Comparison of ENCODE assay signal across 25 mouse cellular contexts in the genomic region with DNA sequence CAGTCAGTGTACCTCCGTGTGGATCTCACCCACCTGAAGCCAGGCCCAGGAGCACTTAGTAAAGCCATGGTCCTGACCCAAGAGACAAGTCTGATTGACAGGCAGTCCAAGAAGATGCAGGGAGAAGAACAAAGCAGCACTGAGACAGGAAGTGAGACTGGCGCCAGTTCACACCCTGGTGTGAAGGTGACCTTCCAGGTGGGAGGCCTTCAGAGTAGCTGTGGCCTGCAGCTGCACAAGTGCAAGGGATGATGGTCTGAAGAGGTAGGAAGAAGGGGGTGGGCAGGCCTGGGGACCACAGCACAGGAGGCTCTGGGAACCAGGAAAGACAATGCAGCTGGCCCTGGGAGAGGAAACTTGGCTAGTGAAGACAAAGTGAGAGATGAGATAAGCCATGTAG.
DNase-seq lines count a peak whose midpoint lies in the region; ATAC-seq and TF ChIP-seq lines count a peak whose summit lies in the region.
"Had no signal": no experiment of that assay in that cellular context is flagged by ENCODE, and none has a peak within 500 bp of the region (broad histone marks: within the 10 kb centered on the region; RNA-seq: fewer than 3 reads in every experiment).

No protein-coding gene starts in this region.

- H3K4me1 ChIP-seq in forebrain, embryonic 10.5 days: peaks cover 17% of the 10 kb centered on the region
- H3K4me1 ChIP-seq in forebrain, postnatal 0 days (ENCODE audit: insufficient read depth): peaks cover 2% of the 10 kb centered on the region; the same call in 1 of the 2 replicates
- H3K4me1 ChIP-seq in neural tube, embryonic 11.5 days (ENCODE audit: control insufficient read depth, insufficient read depth, low read length): no peaks in the 10 kb centered on the region
- H3K4me1 ChIP-seq in neural tube, embryonic 15.5 days: peaks cover 13% of the 10 kb centered on the region
- H3K4me1 ChIP-seq in small intestine, adult 2 months (ENCODE audit: control insufficient read depth, insufficient read depth, insufficient read length, low read length): peaks cover 16% of the 10 kb centered on the region
- H3K4me1 ChIP-seq in lung, adult 2 months (ENCODE audit: control insufficient read depth, insufficient read depth, low read length): no peaks in the 10 kb centered on the region
- H3K4me1 ChIP-seq: stomach, embryonic 15.5 days had no signal

- no peaks in the 10 kb centered on the region for H3K36me3 ChIP-seq in forebrain, embryonic 10.5 days (replicated peaks)
- H3K36me3 ChIP-seq in forebrain, postnatal 0 days (ENCODE audit: insufficient read depth): no peaks in the 10 kb centered on the region
- H3K36me3 ChIP-seq in neural tube, embryonic 11.5 days (ENCODE audit: control insufficient read depth, insufficient read depth, low read length): no peaks in the 10 kb centered on the region
- H3K36me3 ChIP-seq in neural tube, embryonic 15.5 days: no peaks in the 10 kb centered on the region
- no peaks in the 10 kb centered on the region for H3K36me3 ChIP-seq in small intestine, adult 2 months (ENCODE audit: control insufficient read depth, insufficient read depth, low read length)
- H3K36me3 ChIP-seq: embryonic facial prominence, embryonic 15.5 days; forebrain, embryonic 15.5 days; heart, embryonic 12.5 days; stomach, embryonic 15.5 days had no signal

- TF ChIP-seq CTCF in forebrain, postnatal 0 days (IDR thresholded peaks at IDR 0.05; ENCODE audit: low read depth): no peak
- no peak for TF ChIP-seq CTCF in small intestine, adult 2 months (IDR thresholded peaks at IDR 0.05; ENCODE audit: extremely low read depth, insufficient read length, insufficient replicate concordance, low read depth, low read length)
- no peak for TF ChIP-seq CTCF in lung, adult 2 months (IDR thresholded peaks at IDR 0.05; ENCODE audit: insufficient read depth, low read length)

- no peak overlapping the region for H3K4me3 ChIP-seq in forebrain, embryonic 10.5 days
- H3K4me3 ChIP-seq in forebrain, postnatal 0 days (ENCODE audit: low read depth, low read length): no peak overlapping the region
- H3K4me3 ChIP-seq in neural tube, embryonic 11.5 days (ENCODE audit: low read depth, low read length): no peak overlapping the region
- no peak overlapping the region for H3K4me3 ChIP-seq in neural tube, embryonic 15.5 days (replicated peaks)
- no peak overlapping the region for H3K4me3 ChIP-seq in small intestine, adult 2 months (ENCODE audit: low read depth, low read length)
- no peak overlapping the region for H3K4me3 ChIP-seq in lung, adult 2 months (replicated peaks; ENCODE audit: extremely low read depth, low read depth, low read length)
- H3K4me3 ChIP-seq: embryonic facial prominence, embryonic 15.5 days; forebrain, embryonic 15.5 days; heart, embryonic 12.5 days; myocyte; stomach, embryonic 15.5 days had no signal

- H3K27me3 ChIP-seq in forebrain, embryonic 10.5 days (ENCODE audit: poor library complexity, severe bottlenecking): no peaks in the 10 kb centered on the region
- H3K27me3 ChIP-seq in forebrain, postnatal 0 days (ENCODE audit: insufficient read depth, low read length): no peaks in the 10 kb centered on the region; the same call in 1 of the 2 replicates
- no peaks in the 10 kb centered on the region for H3K27me3 ChIP-seq in neural tube, embryonic 11.5 days (ENCODE audit: control insufficient read depth, insufficient read depth, low read length)
- no peaks in the 10 kb centered on the region for H3K27me3 ChIP-seq in neural tube, embryonic 15.5 days (replicated peaks)
- no peaks in the 10 kb centered on the region for H3K27me3 ChIP-seq in small intestine, adult 2 months (ENCODE audit: control insufficient read depth, insufficient read depth, low read length)
- H3K27me3 ChIP-seq: embryonic facial prominence, embryonic 15.5 days; forebrain, embryonic 15.5 days; stomach, embryonic 15.5 days had no signal

- WGBS in forebrain, embryonic 10.5 days: 75% methylated on average over 2 of the region's 2 CpGs
- 89% methylated on average over 2 of the region's 2 CpGs for WGBS in forebrain, postnatal 0 days
- WGBS in neural tube, embryonic 11.5 days: 66% methylated on average over 2 of the region's 2 CpGs
- WGBS in neural tube, embryonic 15.5 days: 69% methylated on average over 2 of the region's 2 CpGs
- WGBS in small intestine, adult 2 months: 52% methylated on average over 2 of the region's 2 CpGs
- 72% methylated on average over 2 of the region's 2 CpGs for WGBS in lung, adult 2 months

- 0 out of 2 replicates have a peak overlapping the region, but pooled peaks have one; percentile 48 for H3K27ac ChIP-seq in forebrain, embryonic 10.5 days
- H3K27ac ChIP-seq in forebrain, postnatal 0 days (ENCODE audit: low read depth, low read length): no peak overlapping the region
- H3K27ac ChIP-seq in neural tube, embryonic 11.5 days (ENCODE audit: low read depth, low read length): no peak overlapping the region
- no peak overlapping the region for H3K27ac ChIP-seq in neural tube, embryonic 15.5 days (replicated peaks)
- peak overlapping the region; percentile 46; the same call in 1 of the 2 replicates for H3K27ac ChIP-seq in small intestine, adult 2 months (ENCODE audit: insufficient read depth, low read depth, low read length)
- H3K27ac ChIP-seq: embryonic facial prominence, embryonic 15.5 days; forebrain, embryonic 15.5 days; stomach, embryonic 15.5 days had no signal

- no peak for DNase-seq in forebrain, embryonic 10.5 days (ENCODE audit: extremely low spot score, low spot score)
- no peak for DNase-seq in forebrain, postnatal 0 days
- DNase-seq in neural tube, embryonic 11.5 days (ENCODE audit: low spot score): no peak
- no peak for DNase-seq in lung, adult 2 months
- DNase-seq in embryo, embryonic 10.5 days (ENCODE audit: low spot score): no peak
- DNase-seq: adrenal gland, adult 2 months; cerebellum, adult 9-10 months; gastrocnemius, postnatal 25 days; heart, adult 18-20 months; heart, postnatal 10 days; kidney, adult 2 months; kidney, postnatal 14 days; left cerebral cortex, postnatal 4 days; lung, adult 18-20 months; lung, postnatal 14 days; right cerebral cortex, adult 18-20 months; right cerebral cortex, postnatal 4 days had no signal

- no peak for TF ChIP-seq POLR2A in small intestine, adult 2 months (IDR thresholded peaks at IDR 0.05; ENCODE audit: low read depth, low read length)
- TF ChIP-seq POLR2A in lung, adult 2 months (IDR thresholded peaks at IDR 0.05; ENCODE audit: borderline replicate concordance, extremely low read depth, low read depth, low read length): no peak

- H3K9me3 ChIP-seq in forebrain, embryonic 10.5 days: no peaks in the 10 kb centered on the region
- no peaks in the 10 kb centered on the region for H3K9me3 ChIP-seq in forebrain, postnatal 0 days (ENCODE audit: low read length)
- H3K9me3 ChIP-seq in neural tube, embryonic 11.5 days (ENCODE audit: control insufficient read depth, low read length): no peaks in the 10 kb centered on the region
- no peaks in the 10 kb centered on the region for H3K9me3 ChIP-seq in neural tube, embryonic 15.5 days (replicated peaks)
- H3K9me3 ChIP-seq: embryonic facial prominence, embryonic 15.5 days; forebrain, embryonic 15.5 days; heart, embryonic 12.5 days; stomach, embryonic 15.5 days had no signal

- H3K4me2 ChIP-seq in forebrain, postnatal 0 days (ENCODE audit: low read depth): no peak overlapping the region
- no peak overlapping the region for H3K4me2 ChIP-seq in neural tube, embryonic 11.5 days (ENCODE audit: low read depth)
- no peak overlapping the region for H3K4me2 ChIP-seq in neural tube, embryonic 15.5 days
- H3K4me2 ChIP-seq: embryonic facial prominence, embryonic 15.5 days; forebrain, embryonic 15.5 days; heart, embryonic 12.5 days; stomach, embryonic 15.5 days had no signal

- no peak for ATAC-seq in forebrain, postnatal 0 days
- ATAC-seq in neural tube, embryonic 11.5 days (ENCODE audit: insufficient read depth, low FRiP score, low TSS enrichment): no peak
- ATAC-seq in neural tube, embryonic 15.5 days (ENCODE audit: low FRiP score): no peak
- ATAC-seq: forebrain, embryonic 15.5 days; midbrain, embryonic 16.5 days had no signal

- H3K9ac ChIP-seq in forebrain, postnatal 0 days: no peak overlapping the region
- H3K9ac ChIP-seq in neural tube, embryonic 11.5 days (ENCODE audit: low read length): peak overlapping the region; percentile 7; the same call in 1 of the 2 replicates
- H3K9ac ChIP-seq in neural tube, embryonic 15.5 days (replicated peaks): no peak overlapping the region
- H3K9ac ChIP-seq: embryonic facial prominence, embryonic 15.5 days; forebrain, embryonic 15.5 days; heart, embryonic 12.5 days; stomach, embryonic 15.5 days had no signal

Comparison
In these comparisons a context has a peak if more than half of its experiments do, and no peak if none do; other contexts are left out.
1. H3K27ac ChIP-seq: peak in forebrain, embryonic 10.5 days (single experiment) and small intestine, adult 2 months (single experiment); none in forebrain, postnatal 0 days (single experiment), neural tube, embryonic 11.5 days (single experiment) and neural tube, embryonic 15.5 days (single experiment).